Mouse (Mus musculus): Measurements from ENCODE around the gene Cald1. TPM values are rescaled to one million over a fixed set of nuclear protein-coding genes. Genes with fewer than 3 reads are reported as not detected.

The Cald1 gene
- not detected for total RNA-seq (2023)

GRCm38 (mm10) chr6:34598121-34599065, at the start of gene Cald1:
TSS of gene Cald1 (plus strand) at chr6:34598500.

GRCm38 (mm10) chr6:34780231-34780942, 182.1 kb downstream of the Cald1 start, which contains the start of gene Agbl3:
TSS of gene Agbl3 (plus strand) at chr6:34780432.

Other genes starting within 250 kb of the Cald1 start
- not detected for gene Akr1b8, start 244.4 kb upstream of the Cald1 start, total RNA-seq (2023)
- 10 to 100 TPM; 32.7 to 44.3 TPM for gene Akr1b10, start 214.3 kb upstream of the Cald1 start, total RNA-seq (2023)
- 1 to 10 TPM in 1 of 2 experiments, not detected in 1; 1.3 TPM for gene Akr1b7, start 186.2 kb upstream of the Cald1 start, total RNA-seq (2023)
- 10 to 100 TPM; 20.6 to 22.6 TPM for gene Bpgm, start 122.3 kb upstream of the Cald1 start, total RNA-seq (2023)
- gene Agbl3, start 181.9 kb downstream of the Cald1 start, total RNA-seq (2023), result 1 to 10 TPM; 6.9 to 7.1 TPM